Mouse (Mus musculus): ENCODE results near the gene Usp1. TPM values are rescaled to one million over a fixed set of nuclear protein-coding genes. Genes with fewer than 3 reads are reported as not detected.
"Not testable (repeated sequence)": the region's sequence is repeated elsewhere in the genome, so short reads cannot be mapped to it uniquely, and the experiment has no call there.

Usp1 gene
- total and polyA plus RNA-seq, 2 experiments = 13.9 to 24.9 TPM

- no peak for TF ChIP-seq CTCF (IDR thresholded peaks at IDR 0.05; ENCODE audit: low read depth, low read length)
- no peak for TF ChIP-seq POLR2A (IDR thresholded peaks at IDR 0.05; ENCODE audit: extremely low read depth, insufficient read depth, low read length)
- Histone ChIP-seq H3K79me2 (ENCODE audit: control insufficient read depth, insufficient read depth, low read length) (no peaks in the 10 kb centered on the region; the same call in 1 of the 2 replicates), H3K4me1 (ENCODE audit: control insufficient read depth, insufficient read depth, low read length) (peaks cover 9% of the 10 kb centered on the region), H3K4me3 (ENCODE audit: insufficient read depth, low read depth, low read length) (peak overlapping the region; percentile 72), H3K27me3 (ENCODE audit: control insufficient read depth, insufficient read depth, low read length) (no peaks in the 10 kb centered on the region), H3K36me3 (ENCODE audit: control insufficient read depth, insufficient read depth, low read length) (peaks cover 3% of the 10 kb centered on the region; the same call in 1 of the 2 replicates), H3K27ac (replicated peaks; ENCODE audit: insufficient read depth, low read depth, low read length) (peak overlapping the region; percentile 89), H3K9ac (ENCODE audit: low read depth, low read length) (peak overlapping the region; percentile 77; the same call in 1 of the 2 replicates)
- 0% methylated on average over 2 of the region's 2 CpGs for WGBS
- peak; percentile 24 for DNase-seq (ENCODE audit: extremely low read depth, low read depth, low spot score)
Measured at GRCm38 (mm10) chr4:98924906-98925178, 1.2 kb downstream of the Usp1 start.

DNA sequence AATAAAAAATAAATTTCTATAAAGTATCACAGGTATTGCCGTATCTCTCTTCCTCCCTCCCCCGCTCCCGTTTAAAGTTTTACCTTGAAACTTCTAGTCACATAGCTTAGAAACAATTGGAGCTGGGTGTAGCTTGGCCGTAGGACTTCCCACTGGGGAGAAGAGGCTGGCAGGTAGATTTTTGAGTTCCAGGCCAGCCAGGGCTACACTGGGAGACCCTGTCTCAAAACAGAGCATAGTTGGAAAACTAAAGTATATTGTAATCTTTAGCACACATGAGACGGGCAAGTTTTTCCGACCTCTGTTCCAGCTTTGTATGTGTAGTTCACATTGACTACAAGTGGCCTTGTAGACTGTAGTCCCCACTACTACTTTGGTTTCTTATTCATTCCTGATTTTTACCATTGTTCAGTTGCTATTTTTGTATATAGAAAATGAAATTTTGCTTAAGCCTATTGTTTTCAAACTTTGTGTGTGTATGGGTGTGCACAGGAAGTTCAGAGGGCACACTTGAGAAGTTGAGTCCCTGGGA is 1.7 kb downstream of the Usp1 start:
- WGBS = 9% methylated on average over 6 of the region's 6 CpGs
- peaks cover 7% of the 10 kb centered on the region for H3K36me3 ChIP-seq (ENCODE audit: control insufficient read depth, insufficient read depth, low read length)
- H3K9ac ChIP-seq (ENCODE audit: low read depth, low read length) = no peak overlapping the region
- 0 out of 2 replicates have a peak overlapping the region, but pooled peaks have one; percentile 19 for H3K27ac ChIP-seq (replicated peaks; ENCODE audit: insufficient read depth, low read depth, low read length)
- no peaks in the 10 kb centered on the region for H3K27me3 ChIP-seq (ENCODE audit: control insufficient read depth, insufficient read depth, low read length)
- peak; percentile 22 for DNase-seq (ENCODE audit: extremely low read depth, low read depth, low spot score)
- TF ChIP-seq CTCF (IDR thresholded peaks at IDR 0.05; ENCODE audit: low read depth, low read length) (no peak), POLR2A (IDR thresholded peaks at IDR 0.05; ENCODE audit: extremely low read depth, insufficient read depth, low read length) (no peak)
- H3K79me2 ChIP-seq (ENCODE audit: control insufficient read depth, insufficient read depth, low read length) = no peaks in the 10 kb centered on the region; the same call in 1 of the 2 replicates
- no peak overlapping the region for H3K4me3 ChIP-seq (ENCODE audit: insufficient read depth, low read depth, low read length)
- peaks cover 9% of the 10 kb centered on the region for H3K4me1 ChIP-seq (ENCODE audit: control insufficient read depth, insufficient read depth, low read length)

- 93% methylated on average over 6 of the region's 6 CpGs for WGBS
- Histone ChIP-seq H3K9ac (ENCODE audit: low read depth, low read length) (no peak overlapping the region), H3K27ac (replicated peaks; ENCODE audit: insufficient read depth, low read depth, low read length) (no peak overlapping the region), H3K4me3 (ENCODE audit: insufficient read depth, low read depth, low read length) (no peak overlapping the region), H3K79me2 (ENCODE audit: control insufficient read depth, insufficient read depth, low read length) (no peaks in the 10 kb centered on the region), H3K4me1 (ENCODE audit: control insufficient read depth, insufficient read depth, low read length) (no peaks in the 10 kb centered on the region), H3K27me3 (ENCODE audit: control insufficient read depth, insufficient read depth, low read length) (no peaks in the 10 kb centered on the region), H3K36me3 (ENCODE audit: control insufficient read depth, insufficient read depth, low read length) (peaks cover 31% of the 10 kb centered on the region)
- DNase-seq (ENCODE audit: extremely low read depth, low read depth, low spot score) = no peak
- TF ChIP-seq POLR2A (IDR thresholded peaks at IDR 0.05; ENCODE audit: extremely low read depth, insufficient read depth, low read length) (no peak), CTCF (IDR thresholded peaks at IDR 0.05; ENCODE audit: low read depth, low read length) (no peak)
Measured at GRCm38 (mm10) chr4:98936036-98936435, 12.4 kb downstream of the Usp1 start.

DNA sequence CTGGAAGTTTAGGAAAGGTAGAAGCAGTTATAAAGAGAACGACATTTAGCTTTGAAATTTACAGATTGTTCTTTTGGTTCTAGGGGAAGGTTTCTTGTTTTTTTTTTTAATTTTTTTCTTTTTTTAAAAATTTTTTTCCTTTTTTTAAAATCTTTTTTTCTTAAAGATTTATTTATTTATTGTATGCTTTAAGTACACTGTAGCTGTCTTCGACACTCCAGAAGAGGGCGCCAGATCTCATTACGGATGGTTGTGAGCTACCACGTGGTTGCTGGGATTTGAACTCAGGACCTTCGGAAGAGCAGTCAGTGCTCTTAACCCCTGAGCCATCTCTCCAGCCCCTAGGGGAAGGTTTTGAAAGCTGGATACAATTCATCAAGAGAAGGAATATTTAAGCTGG is 14.6 kb downstream of the Usp1 start:
- WGBS = 93% methylated on average over 6 of the region's 6 CpGs
- not testable (repeated sequence) for H3K4me3 ChIP-seq (ENCODE audit: insufficient read depth, low read depth, low read length); DNase-seq (ENCODE audit: extremely low read depth, low read depth, low spot score); H3K4me1 ChIP-seq (ENCODE audit: control insufficient read depth, insufficient read depth, low read length); H3K9ac ChIP-seq (ENCODE audit: low read depth, low read length); H3K27me3 ChIP-seq (ENCODE audit: control insufficient read depth, insufficient read depth, low read length); H3K79me2 ChIP-seq (ENCODE audit: control insufficient read depth, insufficient read depth, low read length); H3K27ac ChIP-seq (replicated peaks; ENCODE audit: insufficient read depth, low read depth, low read length)
- peaks cover 24% of the 10 kb centered on the region for H3K36me3 ChIP-seq (ENCODE audit: control insufficient read depth, insufficient read depth, low read length)

GRCm38 (mm10) chr4:98950563-98950962 is 27.0 kb downstream of the Usp1 start:
- Histone ChIP-seq H3K27me3 (ENCODE audit: control insufficient read depth, insufficient read depth, low read length) (no peaks in the 10 kb centered on the region), H3K4me1 (ENCODE audit: control insufficient read depth, insufficient read depth, low read length) (no peaks in the 10 kb centered on the region), H3K79me2 (ENCODE audit: control insufficient read depth, insufficient read depth, low read length) (no peaks in the 10 kb centered on the region), H3K36me3 (ENCODE audit: control insufficient read depth, insufficient read depth, low read length) (peaks cover 10% of the 10 kb centered on the region), H3K4me3 (ENCODE audit: insufficient read depth, low read depth, low read length) (no peak overlapping the region), H3K27ac (replicated peaks; ENCODE audit: insufficient read depth, low read depth, low read length) (no peak overlapping the region), H3K9ac (ENCODE audit: low read depth, low read length) (no peak overlapping the region)
- TF ChIP-seq CTCF (IDR thresholded peaks at IDR 0.05; ENCODE audit: low read depth, low read length) (no peak), POLR2A (IDR thresholded peaks at IDR 0.05; ENCODE audit: extremely low read depth, insufficient read depth, low read length) (no peak)
- DNase-seq (ENCODE audit: extremely low read depth, low read depth, low spot score) = no peak

- no peak overlapping the region for H3K27ac ChIP-seq (replicated peaks; ENCODE audit: insufficient read depth, low read depth, low read length)
- TF ChIP-seq POLR2A (IDR thresholded peaks at IDR 0.05; ENCODE audit: extremely low read depth, insufficient read depth, low read length) = no peak
- no peaks in the 10 kb centered on the region for H3K27me3 ChIP-seq (ENCODE audit: control insufficient read depth, insufficient read depth, low read length)
- no peaks in the 10 kb centered on the region for H3K79me2 ChIP-seq (ENCODE audit: control insufficient read depth, insufficient read depth, low read length)
- no peak for DNase-seq (ENCODE audit: extremely low read depth, low read depth, low spot score)
- no peak overlapping the region for H3K9ac ChIP-seq (ENCODE audit: low read depth, low read length)
- WGBS = 98% methylated on average over 8 of the region's 8 CpGs
- H3K4me1 ChIP-seq (ENCODE audit: control insufficient read depth, insufficient read depth, low read length) = peaks cover 4% of the 10 kb centered on the region; the same call in 1 of the 2 replicates
- H3K4me3 ChIP-seq (ENCODE audit: insufficient read depth, low read depth, low read length) = no peak overlapping the region
- peaks cover 17% of the 10 kb centered on the region for H3K36me3 ChIP-seq (ENCODE audit: control insufficient read depth, insufficient read depth, low read length)
Measured at GRCm38 (mm10) chr4:98955986-98956385, 32.4 kb downstream of the Usp1 start.

All from liver, adult 2 months (tissue).